Mouse (Mus musculus) right cerebral cortex, adult 2 months (tissue): ENCODE measurements around the gene Mgat5b.
"Not testable (repeated sequence)": the region's sequence is repeated elsewhere in the genome, so short reads cannot be mapped to it uniquely, and the experiment has no call there.

Experiments
- DNase-seq, 2 experiments: peaks; one replicate each; pipeline ENCODE4 v3.0.0; 2021 to 2022; ENCODE audit warnings: low spot score in 2 of 2

Gene Mgat5b

DNA sequence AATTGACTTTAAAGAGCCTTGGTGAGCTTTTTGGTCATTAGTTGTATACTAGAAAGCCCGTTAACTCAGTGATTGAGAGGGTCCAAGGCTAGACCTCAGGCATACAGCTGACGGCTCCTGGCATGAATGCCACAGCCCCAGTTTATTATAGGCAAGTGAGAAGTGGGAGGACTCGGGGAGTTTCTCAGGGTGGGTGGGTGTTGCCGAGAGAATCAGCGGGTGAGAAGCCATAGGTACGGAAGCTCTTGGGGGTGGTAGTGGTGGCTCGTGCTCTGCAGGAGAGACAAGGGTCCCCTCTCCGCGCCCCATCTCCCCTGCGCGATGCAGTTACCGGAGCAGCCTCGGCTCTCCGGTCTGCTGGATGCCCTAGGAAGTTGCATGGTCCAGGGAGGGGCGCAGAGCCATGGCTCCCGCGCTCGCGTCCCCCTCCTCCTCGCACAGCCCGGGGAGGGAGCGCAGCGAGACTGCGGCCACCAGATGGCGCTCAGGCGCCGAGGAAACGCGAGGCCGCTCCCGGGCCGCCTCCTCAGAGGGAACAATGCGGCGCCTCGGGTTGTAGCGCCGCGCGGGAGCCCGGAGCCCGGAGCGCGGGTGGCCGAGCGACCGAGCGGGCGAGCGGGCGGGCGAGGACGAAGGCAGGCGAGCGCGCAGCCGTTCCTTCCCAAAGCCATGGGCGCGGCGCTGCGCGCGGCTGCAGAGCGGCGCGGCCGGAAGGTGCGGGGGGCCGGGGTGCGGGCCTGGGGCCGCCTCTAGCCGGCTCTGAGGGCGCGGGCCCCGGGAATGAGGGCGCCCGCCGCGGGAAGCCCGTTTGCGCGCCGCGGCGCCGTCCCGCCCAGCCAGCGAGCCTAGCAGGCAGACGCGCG lies at the start of gene Mgat5b:
TSS of gene Mgat5b (plus strand) at position 541 of the 863 bp plus-strand sequence.
- peak; percentile 89 for DNase-seq

GRCm38 (mm10) chr11:116869223-116869622 lies 49.4 kb upstream of the Mgat5b start:
- DNase-seq: no peak

DNA sequence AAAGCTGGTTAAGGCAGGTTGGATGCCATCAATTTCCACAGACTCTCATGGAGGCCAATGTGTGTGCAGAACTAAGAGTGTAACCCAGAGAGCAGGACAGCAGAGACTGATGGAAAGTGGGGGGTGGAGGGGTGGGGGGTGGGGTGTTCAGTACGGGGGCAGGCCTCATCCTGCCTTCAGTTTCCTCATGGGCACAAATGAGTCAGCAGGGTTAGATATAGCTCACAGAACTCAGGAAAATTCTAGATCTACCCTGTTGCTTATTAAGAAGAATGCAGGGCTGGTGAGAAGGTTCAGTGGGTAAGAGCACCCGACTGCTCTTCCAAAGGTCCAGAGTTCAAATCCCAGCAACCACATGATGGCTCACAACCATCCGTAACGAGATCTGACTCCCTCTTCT lies 49.0 kb upstream of the Mgat5b start:
- DNase-seq: no peak

DNA sequence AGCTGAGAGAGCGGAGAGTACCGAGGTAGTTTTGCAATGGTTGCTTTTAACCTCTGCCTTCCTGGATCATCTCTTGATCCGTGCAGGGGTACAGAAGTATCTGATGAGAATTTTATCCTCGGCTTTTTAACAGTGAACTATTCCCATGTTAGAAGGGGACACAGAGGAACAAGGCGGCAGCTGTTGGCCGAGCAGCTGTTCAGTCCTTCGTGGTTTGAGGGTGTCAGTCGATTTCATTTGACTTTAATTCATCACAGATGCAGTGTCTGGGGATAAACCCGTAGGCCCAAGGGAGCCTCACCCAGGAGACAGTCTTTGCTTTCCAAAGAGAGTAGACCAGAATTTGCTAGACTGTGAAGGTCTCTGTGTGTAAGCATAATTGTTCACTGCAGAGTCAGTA lies 47.1 kb upstream of the Mgat5b start:
- no peak for DNase-seq

DNA sequence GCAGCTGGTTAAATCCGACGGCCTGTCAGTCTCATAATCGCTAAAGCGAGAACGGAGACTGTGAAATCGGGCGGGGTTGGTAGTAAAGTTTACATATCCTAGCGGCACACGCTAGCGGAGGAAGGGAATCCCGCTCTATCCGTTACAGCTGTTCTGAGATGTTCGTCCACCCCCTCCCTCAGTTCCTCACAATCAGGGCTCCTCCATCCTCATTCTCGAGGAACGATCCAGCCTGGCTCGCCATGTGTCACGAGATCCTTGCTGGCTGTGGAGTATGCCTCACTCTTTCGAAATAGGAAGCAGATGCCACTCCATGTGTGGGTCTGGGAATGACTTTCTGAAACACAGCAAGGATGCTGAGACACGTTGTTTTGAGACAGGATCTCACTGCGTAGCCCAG lies 44.7 kb upstream of the Mgat5b start:
- peak; percentile 46 to 54 for DNase-seq

GRCm38 (mm10) chr11:116878454-116878853 lies 40.2 kb upstream of the Mgat5b start:
- DNase-seq: no peak

- peak in 1 of 2 experiments; percentile 29 for DNase-seq
These were observed 37.8 kb upstream of the Mgat5b start for GRCm38 (mm10) chr11:116880839-116881238.

DNA sequence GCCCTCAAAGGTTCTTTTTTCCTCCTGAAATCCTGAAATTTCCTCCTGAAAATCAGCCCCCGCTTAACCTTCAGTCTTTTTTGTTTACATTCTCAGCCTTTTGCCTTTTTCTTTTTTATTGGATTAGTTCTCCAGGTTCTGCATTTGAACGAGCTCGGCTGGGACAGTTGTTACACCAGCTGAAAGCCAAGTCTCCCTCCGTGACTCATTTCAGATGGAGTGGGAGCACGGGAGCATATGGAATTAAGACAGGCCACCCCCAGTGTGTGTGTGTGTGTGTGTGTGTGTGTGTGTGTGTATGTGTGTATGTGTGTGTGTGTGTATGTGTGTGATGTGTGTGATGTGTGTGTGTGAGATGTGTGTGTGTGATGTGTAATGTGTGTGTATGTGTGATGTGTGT lies 37.2 kb upstream of the Mgat5b start:
- peak; percentile 43 to 51 for DNase-seq

DNA sequence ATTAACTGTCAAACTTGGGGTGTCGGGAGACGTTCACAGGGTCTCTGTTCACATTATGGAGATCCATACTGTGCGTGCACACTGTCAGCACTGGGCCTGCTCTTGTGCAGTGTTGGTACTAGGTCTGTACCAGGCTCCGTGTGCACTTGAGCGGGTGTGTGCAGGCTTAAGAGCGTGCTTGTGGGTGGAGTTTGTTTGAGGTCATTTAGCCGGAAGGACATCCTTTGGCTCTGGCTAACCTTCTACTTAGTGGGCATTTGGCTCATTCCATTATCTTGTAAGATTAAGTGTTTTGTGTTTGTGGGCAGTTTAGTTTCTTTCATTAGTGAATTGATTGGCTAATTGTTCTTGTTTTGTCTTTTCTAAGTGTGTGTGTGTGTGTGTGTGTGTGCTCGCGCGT lies 36.2 kb upstream of the Mgat5b start:
- DNase-seq: no peak

DNA sequence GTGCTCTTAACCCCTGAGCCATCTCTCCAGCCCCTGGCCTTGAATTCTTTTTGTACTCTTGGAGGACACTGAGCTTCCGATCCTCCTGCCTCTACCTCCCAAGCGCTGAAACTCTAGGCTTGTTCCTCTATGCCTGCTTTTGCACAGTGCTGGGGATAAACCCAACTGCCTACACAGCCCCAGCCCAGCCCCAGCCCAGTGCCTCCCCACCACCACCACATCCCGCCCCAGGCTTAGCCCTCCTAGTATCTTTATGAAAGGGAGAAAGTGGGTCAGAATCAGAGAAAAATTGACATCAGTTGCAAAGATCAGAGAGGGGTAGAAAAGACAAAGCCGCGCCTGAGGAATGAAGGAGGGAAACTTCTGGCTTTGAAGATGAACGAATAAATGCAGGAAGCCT lies 34.6 kb upstream of the Mgat5b start:
- DNase-seq: no peak

- peak; percentile 79 to 89 for DNase-seq
These were observed 33.1 kb upstream of the Mgat5b start for GRCm38 (mm10) chr11:116885275-116886151.

DNA sequence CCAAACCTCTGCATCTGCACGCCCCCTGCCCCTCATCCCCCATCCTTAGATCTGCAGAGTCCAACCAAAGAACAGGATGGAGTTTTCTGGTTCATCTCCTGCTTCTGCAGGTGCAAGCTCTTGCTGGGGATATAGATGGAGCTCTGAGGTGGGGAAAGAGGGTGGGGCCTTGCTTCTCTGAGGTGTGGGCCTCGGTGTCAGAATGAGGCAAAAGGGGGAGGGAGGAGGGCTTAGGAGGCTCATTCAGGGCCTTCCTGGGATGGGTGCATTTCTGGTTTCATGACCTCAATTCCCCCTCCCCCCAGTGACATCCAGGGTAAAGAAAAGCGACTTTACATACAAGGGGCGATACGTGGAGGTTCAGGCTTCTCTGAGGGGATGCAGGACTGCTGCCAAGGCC lies 31.5 kb upstream of the Mgat5b start:
- DNase-seq: no peak

- DNase-seq: no peak
These were observed 24.9 kb upstream of the Mgat5b start for GRCm38 (mm10) chr11:116893532-116894442.

DNA sequence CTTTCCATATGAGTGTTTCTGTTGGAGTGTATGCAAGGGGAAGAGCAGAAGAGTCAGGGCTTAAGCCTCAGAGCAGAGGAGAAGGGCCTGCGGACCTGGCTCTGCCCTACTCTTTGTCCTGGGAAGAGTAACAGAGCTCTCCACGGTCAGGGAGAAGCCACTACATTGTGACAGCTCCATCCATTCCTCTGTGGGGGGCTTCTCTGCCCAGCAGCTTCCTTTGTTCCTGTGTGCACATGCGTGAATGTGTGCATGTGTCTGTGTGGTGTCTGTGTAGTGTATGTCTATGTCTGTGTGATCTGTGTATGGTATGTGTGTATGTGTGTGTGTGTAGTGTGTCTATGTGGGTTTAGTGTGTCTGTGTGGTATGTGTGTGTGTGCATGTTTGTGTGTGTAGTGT lies 23.3 kb upstream of the Mgat5b start:
- no peak for DNase-seq

DNA sequence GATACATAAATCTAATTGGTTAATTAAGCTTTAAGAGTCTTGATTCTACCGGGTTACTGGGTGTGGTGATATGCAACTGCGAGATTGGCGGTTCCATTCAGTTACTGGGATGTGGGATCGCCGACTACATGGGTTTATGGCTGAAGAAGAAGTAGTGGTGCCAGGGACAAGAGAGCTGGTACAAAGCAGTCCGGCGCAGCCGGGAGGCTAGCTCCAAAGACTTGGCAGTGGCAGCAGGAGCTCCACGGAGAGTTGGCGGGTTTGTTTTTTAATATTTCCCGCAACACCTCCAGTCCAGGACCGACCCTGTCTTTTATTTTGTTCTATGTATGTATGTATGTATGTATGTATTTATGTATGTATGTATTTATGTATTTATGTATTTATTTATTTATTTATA lies 19.4 kb upstream of the Mgat5b start:
- no peak for DNase-seq

- not testable (repeated sequence) for DNase-seq
These were observed 16.1 kb upstream of the Mgat5b start for GRCm38 (mm10) chr11:116902588-116902987.

- DNase-seq: no peak
These were observed 12.8 kb upstream of the Mgat5b start for GRCm38 (mm10) chr11:116905741-116906456.

- peak in 1 of 2 experiments; percentile 26 for DNase-seq
These were observed 5.1 kb upstream of the Mgat5b start for GRCm38 (mm10) chr11:116913573-116913972.

DNA sequence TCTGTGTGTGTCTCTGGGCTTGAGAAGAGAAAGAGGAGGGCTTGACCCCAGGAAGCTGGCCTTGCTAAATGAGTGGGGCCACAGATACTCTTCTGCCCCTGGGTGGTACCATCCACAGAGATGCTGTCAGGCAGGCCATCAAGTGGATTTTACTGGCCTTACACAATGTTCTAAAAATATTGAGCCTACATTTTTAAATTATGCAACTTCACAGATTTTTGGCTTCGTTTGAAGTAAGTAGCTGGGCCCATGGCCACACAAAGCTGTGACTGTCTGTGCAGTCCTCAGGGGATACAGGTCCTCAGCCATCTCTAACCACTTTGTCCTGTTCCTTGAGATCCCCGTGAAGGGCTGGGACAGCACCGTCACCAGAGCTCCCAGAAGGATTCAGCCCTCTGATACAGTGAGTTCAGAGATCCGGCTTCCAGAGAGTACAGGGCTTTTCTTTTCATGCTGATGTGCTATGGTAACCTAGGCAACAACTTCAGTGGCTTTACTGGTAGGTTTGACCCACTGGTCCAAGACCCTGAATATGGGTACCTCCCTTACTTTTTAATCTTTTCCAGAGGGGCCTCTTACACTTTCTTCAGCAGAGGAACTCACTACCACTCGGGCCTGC lies 4.3 kb upstream of the Mgat5b start:
- DNase-seq: peak in 1 of 2 experiments; percentile 32

DNA sequence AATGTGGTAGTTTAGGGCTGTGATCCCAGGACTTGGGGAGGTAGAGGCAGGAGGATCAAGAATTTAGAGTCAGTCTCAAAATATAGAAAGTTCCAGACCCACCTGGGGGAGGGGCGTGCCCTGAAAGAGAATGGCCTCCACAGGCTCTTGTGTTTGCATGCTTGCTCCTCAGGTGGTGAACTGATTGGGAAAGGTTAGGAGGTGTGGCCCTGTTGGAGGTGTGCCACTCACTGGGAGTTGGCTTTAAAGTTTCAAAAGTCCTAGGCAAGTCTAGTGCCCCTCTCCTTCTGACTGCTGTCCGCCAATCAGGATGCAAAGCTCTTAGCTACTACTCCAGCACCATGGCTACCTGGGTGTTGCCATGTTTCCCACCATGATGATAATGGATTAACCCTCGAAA lies 3.4 kb upstream of the Mgat5b start:
- DNase-seq: no peak
